Comparison of ENCODE assay signal across 22 mouse cellular contexts in genomic region chr10:117542886-117543695, GRCm38 (mm10).
DNase-seq lines count a peak whose midpoint lies in the region; ATAC-seq and TF ChIP-seq lines count a peak whose summit lies in the region.
"Had no signal": no experiment of that assay in that cellular context is flagged by ENCODE, and none has a peak within 500 bp of the region (broad histone marks: within the 10 kb centered on the region; RNA-seq: fewer than 3 reads in every experiment).

No protein-coding gene starts in this region.

- H3K9me3 ChIP-seq in lung, postnatal 0 days (ENCODE audit: low read length): no peaks in the 10 kb centered on the region
- H3K9me3 ChIP-seq: embryonic facial prominence, embryonic 10.5 days; embryonic facial prominence, embryonic 12.5 days; forebrain, embryonic 13.5 days; forebrain, embryonic 15.5 days; G1E had no signal

- TF ChIP-seq EP300 in lung, postnatal 0 days (IDR thresholded peaks at IDR 0.05): no peak

- H3K4me3 ChIP-seq in lung, postnatal 0 days (ENCODE audit: low read depth, low read length): no peak overlapping the region
- H3K4me3 ChIP-seq: embryonic facial prominence, embryonic 10.5 days; embryonic facial prominence, embryonic 12.5 days; forebrain, embryonic 13.5 days; forebrain, embryonic 15.5 days had no signal

- H3K4me1 ChIP-seq in lung, postnatal 0 days (ENCODE audit: insufficient read depth, low read depth, low read length): no peaks in the 10 kb centered on the region
- H3K4me1 ChIP-seq: forebrain, embryonic 13.5 days; forebrain, embryonic 15.5 days had no signal

- no peak for TF ChIP-seq CTCF in lung, postnatal 0 days (IDR thresholded peaks at IDR 0.05)

- no peak overlapping the region for H3K9ac ChIP-seq in lung, postnatal 0 days (replicated peaks; ENCODE audit: low read depth)
- H3K9ac ChIP-seq: embryonic facial prominence, embryonic 12.5 days; forebrain, embryonic 13.5 days; forebrain, embryonic 15.5 days; forebrain, postnatal 0 days had no signal

- H3K27ac ChIP-seq in lung, postnatal 0 days (ENCODE audit: low read length): no peak overlapping the region
- H3K27ac ChIP-seq: embryonic facial prominence, embryonic 10.5 days; embryonic facial prominence, embryonic 12.5 days; forebrain, embryonic 13.5 days; forebrain, embryonic 15.5 days had no signal

- WGBS in lung, postnatal 0 days: 64% methylated on average over 5 of the region's 5 CpGs

- ATAC-seq in lung, postnatal 0 days: no peak
- peak; percentile 43 for ATAC-seq in activated CD4-positive, CD25-positive, alpha-beta regulatory T cell, adult 4 months
- ATAC-seq: forebrain, embryonic 13.5 days; forebrain, embryonic 15.5 days; forebrain, postnatal 0 days; Patski had no signal

- no peaks in the 10 kb centered on the region for H3K36me3 ChIP-seq in lung, postnatal 0 days (ENCODE audit: insufficient read depth, low read length)
- H3K36me3 ChIP-seq: embryonic facial prominence, embryonic 10.5 days; embryonic facial prominence, embryonic 12.5 days; forebrain, embryonic 15.5 days; G1E had no signal

- H3K4me2 ChIP-seq in lung, postnatal 0 days (replicated peaks; ENCODE audit: low read depth, low read length): no peak overlapping the region
- H3K4me2 ChIP-seq: embryonic facial prominence, embryonic 12.5 days; forebrain, embryonic 13.5 days; forebrain, embryonic 15.5 days had no signal

- peak; percentile 26 for DNase-seq in lung, postnatal 0 days (ENCODE audit: low spot score)
- no peak for DNase-seq in lung, adult 18-20 months
- peak; percentile 11 for DNase-seq in CD4-positive helper T cell, adult 2 months (ENCODE audit: low read depth, low spot score)
- no peak for DNase-seq in cerebellum, postnatal 14 days
- DNase-seq in urinary bladder, postnatal 14 days (ENCODE audit: low spot score): no peak
- DNase-seq in cerebellum, adult 18-20 months: no peak
- DNase-seq: adrenal gland, adult 8-10 months; adrenal gland, postnatal 14 days; adrenal gland, postnatal 36 days; B cell, adult 2 months; cerebellum, adult 11-12 months; cerebellum, adult 8-10 months; cerebellum, adult 9-11 months; cerebellum, postnatal 25 days; forebrain, postnatal 0 days had no signal

- no peaks in the 10 kb centered on the region for H3K27me3 ChIP-seq in lung, postnatal 0 days (replicated peaks; ENCODE audit: insufficient read depth, low read length)
- H3K27me3 ChIP-seq: embryonic facial prominence, embryonic 12.5 days; forebrain, embryonic 13.5 days; forebrain, embryonic 15.5 days; Patski had no signal

Comparison
In these comparisons a context has a peak if more than half of its experiments do, and no peak if none do; other contexts are left out.
1. DNase-seq: peak in lung, postnatal 0 days (single experiment) and CD4-positive helper T cell, adult 2 months (single experiment); none in lung, adult 18-20 months (0 of 2), cerebellum, postnatal 14 days (0 of 2), urinary bladder, postnatal 14 days (single experiment) and cerebellum, adult 18-20 months (0 of 2).